Mouse (Mus musculus): ENCODE results near the gene Tspan14.

Tspan14 gene

GRCm38 (mm10) chr14:40902307-40903055, 64.1 kb downstream of the Tspan14 start:
- in situ Hi-C loops (cut with MboI; ENCODE audit: low pct_unique_long_range_greater_than_20kb in 1 of 2, low sequenced_read_pairs in 2 of 2, unreplicated experiment in 1 of 2): no loop called here

- in situ Hi-C loops (cut with MboI; ENCODE audit: low pct_unique_long_range_greater_than_20kb in 1 of 2, low sequenced_read_pairs in 2 of 2, unreplicated experiment in 1 of 2): no loop called here
Measured at GRCm38 (mm10) chr14:40900267-40900666, 66.3 kb downstream of the Tspan14 start.

- in situ Hi-C loops (cut with MboI; ENCODE audit: low pct_unique_long_range_greater_than_20kb in 1 of 2, low sequenced_read_pairs in 2 of 2, unreplicated experiment in 1 of 2): no loop called here
Measured at GRCm38 (mm10) chr14:40897916-40898315, 68.7 kb downstream of the Tspan14 start.

GRCm38 (mm10) chr14:40895681-40896080, 70.9 kb downstream of the Tspan14 start:
- in situ Hi-C loops (cut with MboI; ENCODE audit: low pct_unique_long_range_greater_than_20kb in 1 of 2, low sequenced_read_pairs in 2 of 2, unreplicated experiment in 1 of 2): no loop called here

- in situ Hi-C loops (cut with MboI; ENCODE audit: low pct_unique_long_range_greater_than_20kb in 1 of 2, low sequenced_read_pairs in 2 of 2, unreplicated experiment in 1 of 2): no loop called here
Measured at GRCm38 (mm10) chr14:40894576-40895247, 71.9 kb downstream of the Tspan14 start.

- in situ Hi-C loops (cut with MboI; ENCODE audit: low pct_unique_long_range_greater_than_20kb in 1 of 2, low sequenced_read_pairs in 2 of 2, unreplicated experiment in 1 of 2): no loop called here
Measured at GRCm38 (mm10) chr14:40893884-40894283, 72.7 kb downstream of the Tspan14 start.

- in situ Hi-C loops (cut with MboI; ENCODE audit: low pct_unique_long_range_greater_than_20kb in 1 of 2, low sequenced_read_pairs in 2 of 2, unreplicated experiment in 1 of 2): no loop called here
Measured at GRCm38 (mm10) chr14:40893196-40893595, 73.4 kb downstream of the Tspan14 start, which contains the start of gene Sh2d4b. Sh2d4b (minus strand) TSS chr14:40893266.

- in situ Hi-C loops (cut with MboI; ENCODE audit: low pct_unique_long_range_greater_than_20kb in 1 of 2, low sequenced_read_pairs in 2 of 2, unreplicated experiment in 1 of 2): no loop called here
Measured at GRCm38 (mm10) chr14:40892326-40892825, 74.2 kb downstream of the Tspan14 start.

GRCm38 (mm10) chr14:40891506-40891905, 75.1 kb downstream of the Tspan14 start:
- in situ Hi-C loops (cut with MboI; ENCODE audit: low pct_unique_long_range_greater_than_20kb in 1 of 2, low sequenced_read_pairs in 2 of 2, unreplicated experiment in 1 of 2): no loop called here

- in situ Hi-C loops (cut with MboI; ENCODE audit: low pct_unique_long_range_greater_than_20kb in 1 of 2, low sequenced_read_pairs in 2 of 2, unreplicated experiment in 1 of 2): no loop called here
Measured at GRCm38 (mm10) chr14:40889704-40890103, 76.9 kb downstream of the Tspan14 start.

GRCm38 (mm10) chr14:40889181-40889580, 77.4 kb downstream of the Tspan14 start:
- in situ Hi-C loops (cut with MboI; ENCODE audit: low pct_unique_long_range_greater_than_20kb in 1 of 2, low sequenced_read_pairs in 2 of 2, unreplicated experiment in 1 of 2): no loop called here

GRCm38 (mm10) chr14:40886428-40887202, 80.0 kb downstream of the Tspan14 start:
- in situ Hi-C loops (cut with MboI; ENCODE audit: low pct_unique_long_range_greater_than_20kb in 1 of 2, low sequenced_read_pairs in 2 of 2, unreplicated experiment in 1 of 2): no loop called here

- in situ Hi-C loops (cut with MboI; ENCODE audit: low pct_unique_long_range_greater_than_20kb in 1 of 2, low sequenced_read_pairs in 2 of 2, unreplicated experiment in 1 of 2): no loop called here
Measured at GRCm38 (mm10) chr14:40885752-40886151, 80.9 kb downstream of the Tspan14 start.

- in situ Hi-C loops (cut with MboI; ENCODE audit: low pct_unique_long_range_greater_than_20kb in 1 of 2, low sequenced_read_pairs in 2 of 2, unreplicated experiment in 1 of 2): no loop called here
Measured at GRCm38 (mm10) chr14:40885225-40885624, 81.4 kb downstream of the Tspan14 start.

GRCm38 (mm10) chr14:40874565-40874964, 92.0 kb downstream of the Tspan14 start:
- in situ Hi-C loops (cut with MboI; ENCODE audit: low pct_unique_long_range_greater_than_20kb in 1 of 2, low sequenced_read_pairs in 2 of 2, unreplicated experiment in 1 of 2): no loop called here

- in situ Hi-C loops (cut with MboI; ENCODE audit: low pct_unique_long_range_greater_than_20kb in 1 of 2, low sequenced_read_pairs in 2 of 2, unreplicated experiment in 1 of 2): no loop called here
Measured at GRCm38 (mm10) chr14:40873961-40874360, 92.6 kb downstream of the Tspan14 start.

GRCm38 (mm10) chr14:40870598-40870997, 96.0 kb downstream of the Tspan14 start:
- in situ Hi-C loops (cut with MboI; ENCODE audit: low pct_unique_long_range_greater_than_20kb in 1 of 2, low sequenced_read_pairs in 2 of 2, unreplicated experiment in 1 of 2): no loop called here

- in situ Hi-C loops (cut with MboI; ENCODE audit: low pct_unique_long_range_greater_than_20kb in 1 of 2, low sequenced_read_pairs in 2 of 2, unreplicated experiment in 1 of 2): no loop called here
Measured at GRCm38 (mm10) chr14:40864811-40865514, 101.6 kb downstream of the Tspan14 start.

Measured in mouse embryonic stem cell (cell line).